Mouse (Mus musculus) splenic B cell, adult 2 months (primary cell): ENCODE measurements around the gene Tdrd6.
A peak's percentile ranks its signal among the peaks of the same experiment; 100 is the strongest.

Source experiments
- DNase-seq: peaks from one replicate; pipeline ENCODE4 v3.0.0-alpha.2; 2011; ENCODE audit warnings: low read depth, low spot score
- H3K27me3 ChIP-seq: 2 replicates; pipeline ENCODE4 v1.6.1; 2012; ENCODE audit warnings: mild to moderate bottlenecking, low read length, moderate library complexity, mixed read lengths; ENCODE audit not compliant: control insufficient read depth, poor library complexity, insufficient read depth, severe bottlenecking
- H3K36me3 ChIP-seq: 2 replicates; pipeline ENCODE4 v1.6.1; 2012; ENCODE audit warnings: mild to moderate bottlenecking, low read length, moderate library complexity, mixed read lengths; ENCODE audit not compliant: control insufficient read depth, poor library complexity, insufficient read depth, severe bottlenecking

The Tdrd6 gene

GRCm38 (mm10) chr17:43587278-43587677 lies 42.8 kb downstream of the Tdrd6 start:
- Histone ChIP-seq H3K27me3 (no peaks in the 10 kb centered on the region), H3K36me3 (no peaks in the 10 kb centered on the region)
- DNase-seq = no peak

- no peak for DNase-seq
- Histone ChIP-seq H3K36me3 (no peaks in the 10 kb centered on the region), H3K27me3 (no peaks in the 10 kb centered on the region)
Measured at GRCm38 (mm10) chr17:43584771-43585170, 45.3 kb downstream of the Tdrd6 start.

GRCm38 (mm10) chr17:43581012-43581467 lies 49.1 kb downstream of the Tdrd6 start:
- DNase-seq = no peak
- H3K27me3 ChIP-seq = no peaks in the 10 kb centered on the region
- no peaks in the 10 kb centered on the region for H3K36me3 ChIP-seq

DNA sequence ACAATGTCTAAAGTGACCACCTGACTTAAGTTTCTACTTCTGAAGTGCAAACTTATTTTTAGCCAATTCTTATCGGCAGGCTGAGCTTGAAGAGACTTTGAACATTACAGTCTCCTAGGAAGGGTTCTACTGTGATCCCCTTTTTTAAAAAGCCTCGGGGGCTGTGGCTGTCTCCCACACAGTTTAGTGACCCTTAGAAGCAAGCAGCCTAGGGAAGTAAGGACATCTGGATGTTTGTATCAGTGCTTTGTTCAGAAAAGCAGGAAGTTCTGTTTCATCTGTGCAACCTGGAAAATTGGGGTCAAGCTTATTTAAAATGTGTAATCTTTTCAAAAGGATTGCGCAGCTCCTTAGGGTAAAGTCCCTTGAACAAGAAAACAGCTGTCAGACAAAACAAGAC lies 49.6 kb downstream of the Tdrd6 start:
- DNase-seq = no peak
- Histone ChIP-seq H3K36me3 (no peaks in the 10 kb centered on the region), H3K27me3 (no peaks in the 10 kb centered on the region)

- Histone ChIP-seq H3K36me3 (no peaks in the 10 kb centered on the region), H3K27me3 (no peaks in the 10 kb centered on the region)
- peak; percentile 48 for DNase-seq
Measured at GRCm38 (mm10) chr17:43573624-43574073, 56.5 kb downstream of the Tdrd6 start.

DNA sequence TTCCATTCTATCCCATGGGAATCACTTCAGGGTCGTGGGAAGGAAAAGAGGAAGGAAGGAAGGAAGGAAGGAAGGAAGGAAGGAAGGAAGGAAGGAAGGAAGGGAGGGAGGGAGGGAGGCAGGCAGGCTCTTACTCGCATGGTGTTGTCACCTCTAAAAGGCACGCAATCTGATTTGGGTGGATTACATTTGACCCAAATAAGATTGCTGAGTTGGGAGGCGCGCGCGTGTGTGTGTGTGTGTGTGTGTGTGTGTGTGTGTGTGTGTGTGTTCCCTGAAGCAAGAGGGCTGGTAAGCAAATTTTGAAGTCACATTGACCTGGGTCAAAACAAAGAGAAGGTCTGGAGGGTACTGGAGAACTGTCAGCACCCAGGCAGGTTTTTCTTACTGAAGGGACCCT lies 60.8 kb downstream of the Tdrd6 start:
- peak; percentile 10 for DNase-seq
- no peaks in the 10 kb centered on the region for H3K27me3 ChIP-seq
- H3K36me3 ChIP-seq = no peaks in the 10 kb centered on the region

DNA sequence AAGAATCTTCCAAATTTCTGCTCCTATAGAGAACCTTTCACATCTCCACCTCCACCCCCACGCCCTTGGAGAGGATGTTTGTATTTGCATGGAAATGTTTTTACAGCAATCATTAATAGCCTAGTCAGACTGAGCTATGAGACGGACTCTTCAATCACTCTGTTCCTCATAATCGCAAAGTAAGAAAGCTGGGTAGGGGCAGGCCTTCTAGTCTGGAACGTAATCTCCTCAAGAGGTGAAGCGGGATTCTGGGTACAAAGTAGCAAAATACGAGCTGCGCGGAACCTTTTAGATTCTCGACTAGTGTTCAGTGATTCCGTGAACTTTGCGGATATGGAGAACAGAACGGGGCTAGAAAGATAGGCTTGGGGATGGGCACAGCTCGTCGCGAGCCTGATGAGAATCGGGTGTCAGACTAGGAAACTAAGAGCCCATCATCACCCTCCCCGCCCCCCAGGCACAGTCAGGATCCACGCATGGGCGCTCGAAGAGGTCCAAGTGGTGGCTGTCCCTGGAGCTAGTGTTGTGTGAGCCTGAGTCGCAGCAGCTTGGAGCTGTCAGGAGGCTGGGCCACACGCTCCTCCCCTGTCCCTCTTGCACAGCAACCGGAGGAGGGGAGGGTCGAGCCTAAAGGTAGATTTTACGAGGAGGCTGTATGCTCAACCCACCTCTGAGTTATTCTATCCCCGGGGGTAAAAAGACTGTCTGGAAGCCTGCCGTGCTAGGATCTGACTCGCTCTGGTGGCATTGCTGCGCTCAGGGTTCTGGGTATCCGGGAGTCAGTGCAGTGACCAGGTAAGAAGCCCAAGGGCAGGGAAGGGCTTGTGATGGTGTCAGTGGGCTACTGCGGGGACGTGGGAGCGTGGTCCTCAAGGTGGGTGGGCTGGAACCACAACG lies 61.9 kb downstream of the Tdrd6 start, which contains the start of gene Pla2g7:
Gene Pla2g7 (plus strand): TSS at position 107 of the 897 bp plus-strand sequence.
- Histone ChIP-seq H3K36me3 (no peaks in the 10 kb centered on the region), H3K27me3 (no peaks in the 10 kb centered on the region)
- peak; percentile 44 for DNase-seq

DNA sequence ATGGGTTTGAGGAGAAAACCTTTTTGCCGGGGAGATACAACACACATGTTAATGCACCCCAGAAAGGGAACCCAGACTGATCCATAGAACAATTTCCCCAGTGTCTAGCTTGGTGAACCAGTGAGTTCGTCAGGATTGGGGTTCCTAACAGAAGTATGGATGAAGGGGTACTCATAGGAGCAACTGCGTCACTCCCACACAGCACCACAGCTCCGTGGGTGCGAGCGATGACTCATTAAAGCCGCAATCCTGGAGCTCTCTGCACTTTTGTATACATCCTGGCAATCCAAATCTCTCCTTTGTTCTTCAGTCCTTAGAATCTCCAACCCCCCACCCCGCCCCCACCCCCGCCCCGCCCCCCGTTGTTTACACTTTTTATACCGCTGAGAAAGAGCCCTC lies 62.5 kb downstream of the Tdrd6 start:
- DNase-seq = no peak
- Histone ChIP-seq H3K36me3 (no peaks in the 10 kb centered on the region), H3K27me3 (no peaks in the 10 kb centered on the region)
